ENCODE assay signal across 8 mouse cellular contexts in genomic region chr13:95891926-95892610, GRCm38 (mm10). TPM values are rescaled to one million over a fixed set of nuclear protein-coding genes. Genes with fewer than 3 reads are reported as not detected.
DNase-seq lines count a peak whose midpoint lies in the region; ATAC-seq and TF ChIP-seq lines count a peak whose summit lies in the region.

No protein-coding gene starts in this region.

- ATAC-seq in embryonic facial prominence, embryonic 11.5 days (replicated peaks; ENCODE audit: insufficient number of reproducible peaks, low FRiP score, low TSS enrichment, low read depth) = peak; percentile 85
- ATAC-seq in midbrain, postnatal 0 days (ENCODE audit: low FRiP score) = peak; percentile 86

- peak overlapping the region; percentile 66 for H3K9ac ChIP-seq in embryonic facial prominence, embryonic 11.5 days (replicated peaks; ENCODE audit: low read length)
- peak overlapping the region; percentile 62 for H3K9ac ChIP-seq in midbrain, postnatal 0 days (replicated peaks; ENCODE audit: low read length, poor library complexity, severe bottlenecking)

- peak overlapping the region; percentile 96 for H3K4me2 ChIP-seq in embryonic facial prominence, embryonic 11.5 days (ENCODE audit: low read depth, low read length)
- H3K4me2 ChIP-seq in midbrain, postnatal 0 days (ENCODE audit: low read depth, low read length, poor library complexity, severe bottlenecking) = peak overlapping the region; percentile 82

- peak overlapping the region; percentile 65; the same call in 1 of the 2 replicates for H3K27ac ChIP-seq in embryonic facial prominence, embryonic 11.5 days (replicated peaks; ENCODE audit: low read depth, low read length)
- H3K27ac ChIP-seq in midbrain, postnatal 0 days (ENCODE audit: low read depth, low read length) = peak overlapping the region; percentile 43; the same call in 1 of the 2 replicates

- 0 out of 2 replicates have a peak, but pooled peaks cover 3% of the 10 kb centered on the region for H3K4me1 ChIP-seq in embryonic facial prominence, embryonic 11.5 days (ENCODE audit: control insufficient read depth, insufficient read depth, low read length)
- peaks cover 4% of the 10 kb centered on the region; the same call in 1 of the 2 replicates for H3K4me1 ChIP-seq in midbrain, postnatal 0 days (ENCODE audit: insufficient read depth, low read length)

- TF ChIP-seq CTCF in midbrain, postnatal 0 days (IDR thresholded peaks at IDR 0.05) = peak; percentile 86

- DNase-seq in 3T3-L1 (ENCODE audit: low read depth, low spot score) (peak; percentile 14), liver (peak; percentile 88)
- DNase-seq in adrenal gland, postnatal 25 days = peak; percentile 89
- DNase-seq in embryonic facial prominence, embryonic 11.5 days (ENCODE audit: low spot score) = peak; percentile 89
- DNase-seq in heart, adult 18-20 months = peak; percentile 81 to 82
- peak; percentile 61 for DNase-seq in kidney, adult 11 months
- DNase-seq in midbrain, postnatal 0 days (ENCODE audit: low spot score) = peak; percentile 73
- peak; percentile 64 to 80 for DNase-seq in spleen, postnatal 14 days (ENCODE audit: low spot score in 2 of 2)

- H3K27me3 ChIP-seq in embryonic facial prominence, embryonic 11.5 days (ENCODE audit: control insufficient read depth, insufficient read depth, low read length) = no peaks in the 10 kb centered on the region
- no peaks in the 10 kb centered on the region for H3K27me3 ChIP-seq in midbrain, postnatal 0 days (ENCODE audit: insufficient read depth, low read length)

- WGBS in embryonic facial prominence, embryonic 11.5 days = under 1% methylated on average over 48 of the region's 52 CpGs
- 2% methylated on average over 30 of the region's 52 CpGs for WGBS in midbrain, postnatal 0 days

- no peaks in the 10 kb centered on the region for H3K9me3 ChIP-seq in embryonic facial prominence, embryonic 11.5 days (replicated peaks; ENCODE audit: control insufficient read depth, low read length)
- H3K9me3 ChIP-seq in midbrain, postnatal 0 days (ENCODE audit: low read length) = no peaks in the 10 kb centered on the region

- H3K36me3 ChIP-seq in embryonic facial prominence, embryonic 11.5 days (replicated peaks; ENCODE audit: control insufficient read depth, insufficient read depth, low read depth, low read length) = no peaks in the 10 kb centered on the region
- H3K36me3 ChIP-seq in midbrain, postnatal 0 days (ENCODE audit: insufficient read depth, low read length) = no peaks in the 10 kb centered on the region

- H3K4me3 ChIP-seq in embryonic facial prominence, embryonic 11.5 days (ENCODE audit: low read depth, low read length) = peak overlapping the region; percentile 53
- H3K4me3 ChIP-seq in midbrain, postnatal 0 days (ENCODE audit: low read depth, low read length) = peak overlapping the region; percentile 73

RNA-seq across cellular contexts. Expression of gene Iqgap2, which starts 0.3 kb away (rescaled TPM):
- 147 and 157 TPM in 2 replicates for total RNA-seq in adrenal gland, postnatal 25 days (2021)
- polyA plus RNA-seq in embryonic facial prominence, embryonic 11.5 days (2014; fragmentation: Nextera tagmentation; extraction: Ambion mirVana) = 15.6 and 16.3 TPM in 2 replicates
- total RNA-seq in heart, adult 18-20 months (2021) = 1 to 10 TPM; 2.7 to 3.7 TPM
- 5.4 and 5.6 TPM in 2 replicates for total RNA-seq in midbrain, postnatal 0 days (2014; rRNA removed)
- polyA plus RNA-seq in midbrain, postnatal 0 days (2015; fragmentation: Nextera tagmentation; extraction: Ambion mirVana) = 1.8 and 2.0 TPM in 2 replicates

Comparison
In these comparisons a context has a peak if more than half of its experiments do, and no peak if none do; other contexts are left out.
1. Peak in every context shown above with its lines: DNase-seq, ATAC-seq, H3K4me3 ChIP-seq and H3K27ac ChIP-seq.
2. DNase-seq: peak in every context shown above with its lines; median percentile 89 in adrenal gland, postnatal 25 days; 89 in embryonic facial prominence, embryonic 11.5 days; 88 in liver; 82 in heart, adult 18-20 months; 73 in midbrain, postnatal 0 days; 72 in spleen, postnatal 14 days; 61 in kidney, adult 11 months; 14 in 3T3-L1.
3. RNA of gene Iqgap2, which starts 0.3 kb away (total RNA-seq): 147 to 157 TPM in adrenal gland, postnatal 25 days; 5.4 to 5.6 TPM in midbrain, postnatal 0 days and 2.7 to 3.7 TPM in heart, adult 18-20 months; every median in the first group is over 10 times any median in the second.